Mouse (Mus musculus) gastrocnemius, adult 18-20 months (tissue): ENCODE measurements around the gene Cdk16. TPM values are rescaled to one million over a fixed set of nuclear protein-coding genes. Genes with fewer than 3 reads are reported as not detected.
A peak's percentile ranks its signal among the peaks of the same experiment; 100 is the strongest.
"Not testable (repeated sequence)": the region's sequence is repeated elsewhere in the genome, so short reads cannot be mapped to it uniquely, and the experiment has no call there.

Source experiments
- DNase-seq: peaks from one replicate; pipeline ENCODE4 v3.0.0; 2021; ENCODE audit warnings: low spot score
- long read RNA-seq, 2 experiments: library from polyadenylated mRNA; stranded (forward); transcript quantifications; one replicate each; pipeline ENCODE4 v2.0.0; 2021
- total RNA-seq, 2 experiments: library from RNA; stranded (reverse); gene quantifications; 2 replicates each; pipeline ENCODE4 v1.2.3; 2021

Cdk16 gene
- total RNA-seq = 100 to 1,000 TPM; 103 to 117 TPM
- long read RNA-seq, experiment 1, transcript Cdk16-201 (16 exons, 3,120 nt) = major isoform, 136 of 166 reads
- long read RNA-seq, experiment 1, partial matches to known transcripts = 17 of 166 reads
- long read RNA-seq, experiment 1, other reads (novel, unspliced or antisense) = 13 of 166 reads
- long read RNA-seq, experiment 2, transcript Cdk16-201 (16 exons, 3,120 nt) = major isoform, 148 of 175 reads
- long read RNA-seq, experiment 2, partial matches to known transcripts = 14 of 175 reads
- long read RNA-seq, experiment 2, other reads (novel, unspliced or antisense) = 13 of 175 reads

DNA sequence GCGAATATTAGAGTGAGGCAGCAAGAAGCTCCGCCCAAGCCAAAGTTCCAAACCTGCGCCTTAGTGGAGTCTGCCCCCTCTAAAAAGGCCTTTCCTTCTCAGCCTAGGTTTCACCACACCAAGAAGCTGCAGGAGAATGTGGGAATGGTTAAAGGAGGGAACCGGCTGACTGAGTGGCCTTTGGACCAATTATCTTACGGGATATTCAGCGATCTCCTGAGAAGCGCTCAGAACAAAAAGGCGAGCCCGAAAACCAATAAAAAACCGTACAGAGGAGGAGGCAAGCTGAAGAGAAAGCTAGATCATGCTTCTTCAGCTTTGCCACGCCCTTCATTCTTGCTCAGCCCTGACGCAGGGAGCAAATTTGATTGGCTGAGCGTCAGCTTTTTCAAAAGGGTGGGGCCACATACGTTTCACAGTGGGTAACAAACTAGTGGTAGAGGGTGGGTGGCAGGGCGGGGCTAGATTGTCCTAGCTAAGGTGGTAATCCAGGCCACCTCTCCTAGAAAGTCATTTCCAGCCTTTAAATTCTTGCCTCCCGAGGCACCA lies at the start of gene Cdk16:
Cdk16 (plus strand) TSS at position 436 of the 549 bp plus-strand sequence.
- peak; percentile 90 for DNase-seq

- DNase-seq = no peak
Measured at GRCm38 (mm10) chrX:20638141-20638540, 49.6 kb upstream of the Cdk16 start.

GRCm38 (mm10) chrX:20644780-20645179 lies 43.0 kb upstream of the Cdk16 start:
- no peak for DNase-seq

GRCm38 (mm10) chrX:20657593-20657992 lies 30.2 kb upstream of the Cdk16 start:
- DNase-seq = no peak

- DNase-seq = peak; percentile 71
Measured at GRCm38 (mm10) chrX:20658026-20658652, 29.6 kb upstream of the Cdk16 start, which contains the start of gene Uba1. Gene Uba1 (plus strand): TSS chrX:20658326.

DNA sequence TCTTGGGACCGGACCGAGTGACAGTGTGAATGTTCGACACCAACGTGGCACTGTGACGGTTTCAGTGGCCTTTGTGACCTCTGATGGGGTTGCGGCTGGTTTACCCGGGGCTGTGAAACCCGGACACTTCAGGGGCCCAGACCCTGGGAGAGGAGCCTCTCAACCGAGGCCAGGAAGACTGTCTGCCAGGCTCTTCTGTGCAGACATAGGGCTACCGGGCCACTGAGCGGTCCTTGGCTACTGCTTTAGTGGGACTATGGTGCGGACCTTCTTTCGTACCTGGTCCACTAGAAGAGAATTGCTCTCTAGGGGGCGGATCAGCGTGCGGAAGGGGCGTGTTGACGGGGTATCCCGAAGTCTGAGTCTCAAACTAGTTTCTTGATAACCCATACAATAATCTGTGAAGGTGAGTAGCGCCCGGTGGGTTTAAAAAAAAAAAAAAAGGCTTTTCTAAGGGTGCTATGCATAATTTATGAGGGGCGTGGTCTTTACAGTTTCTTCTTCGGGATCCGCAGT lies 28.8 kb upstream of the Cdk16 start:
- no peak for DNase-seq

DNA sequence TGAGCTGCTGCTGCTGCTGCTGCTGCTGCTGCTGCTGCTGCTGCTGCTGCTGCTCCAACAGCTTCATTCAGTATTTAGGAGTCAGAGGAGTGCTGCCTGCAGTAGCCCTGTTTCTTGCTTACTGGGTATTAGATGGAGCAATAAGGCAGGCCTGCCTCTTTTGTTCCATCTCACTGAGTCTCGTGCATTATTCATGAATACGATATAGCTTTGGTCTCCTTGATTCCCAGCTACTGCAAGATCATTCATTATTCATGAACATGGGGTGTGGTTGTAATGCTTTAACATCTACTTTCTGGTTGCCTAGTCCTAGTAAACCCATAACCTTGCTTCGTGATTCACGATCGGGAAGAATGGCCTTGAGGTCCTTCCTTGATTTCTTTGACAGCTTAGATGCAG lies 25.4 kb upstream of the Cdk16 start:
- DNase-seq = no peak

DNA sequence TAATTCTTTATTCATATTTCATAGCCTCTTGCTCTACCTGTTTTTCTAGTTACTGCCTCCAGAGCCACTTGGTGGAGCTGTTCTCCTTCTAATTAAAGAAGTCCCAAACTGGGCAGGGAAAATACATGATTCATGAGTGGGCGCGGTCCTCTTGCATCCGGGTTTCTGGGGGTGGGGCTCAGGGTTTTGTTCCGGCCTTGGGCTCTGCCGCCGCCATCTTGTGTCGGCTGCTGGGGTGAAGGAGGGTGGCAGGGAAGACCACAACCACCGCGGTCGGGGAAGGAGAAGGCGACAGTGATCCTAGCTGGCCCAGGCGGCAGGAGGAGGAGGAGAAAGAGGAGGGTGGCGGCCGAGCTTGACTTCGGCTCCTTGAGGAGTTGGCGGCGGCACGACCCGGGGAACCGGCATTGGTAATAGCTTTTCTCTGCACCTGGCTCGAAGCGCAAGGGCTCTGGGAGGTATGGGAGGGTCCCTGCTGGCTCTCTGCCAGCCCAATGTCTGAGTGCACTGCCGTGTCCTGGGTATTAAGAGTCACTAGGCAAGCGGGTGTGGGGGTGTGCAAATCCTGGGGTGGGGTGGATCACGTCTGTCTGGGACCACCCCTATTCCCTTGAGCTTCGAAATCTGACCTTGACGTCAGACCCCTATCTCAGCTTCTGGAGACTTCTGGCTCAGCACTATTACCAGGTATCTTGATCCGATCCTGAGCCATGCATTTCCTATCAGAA lies 24.9 kb upstream of the Cdk16 start:
- DNase-seq = peak; percentile 88

DNA sequence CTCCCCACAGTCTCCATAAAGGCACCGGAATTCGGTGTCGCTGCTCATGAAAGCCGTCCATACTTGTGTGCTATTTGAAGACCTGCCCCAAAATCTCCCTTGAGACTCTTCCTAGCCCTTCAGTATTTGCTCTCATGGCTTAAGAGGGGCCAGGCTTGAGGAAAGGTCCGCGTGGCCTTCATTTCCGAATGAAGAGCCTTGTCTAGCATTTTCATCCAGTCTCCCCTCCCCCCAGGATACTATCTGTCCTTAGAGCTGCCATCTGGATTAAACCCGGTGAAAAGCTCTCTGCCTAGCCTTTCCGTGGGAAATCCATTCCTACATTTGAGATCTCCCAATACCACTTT lies 24.3 kb upstream of the Cdk16 start:
- no peak for DNase-seq

- peak; percentile 73 for DNase-seq
Measured at GRCm38 (mm10) chrX:20688068-20688547, 354 bp downstream of the Cdk16 start.

DNA sequence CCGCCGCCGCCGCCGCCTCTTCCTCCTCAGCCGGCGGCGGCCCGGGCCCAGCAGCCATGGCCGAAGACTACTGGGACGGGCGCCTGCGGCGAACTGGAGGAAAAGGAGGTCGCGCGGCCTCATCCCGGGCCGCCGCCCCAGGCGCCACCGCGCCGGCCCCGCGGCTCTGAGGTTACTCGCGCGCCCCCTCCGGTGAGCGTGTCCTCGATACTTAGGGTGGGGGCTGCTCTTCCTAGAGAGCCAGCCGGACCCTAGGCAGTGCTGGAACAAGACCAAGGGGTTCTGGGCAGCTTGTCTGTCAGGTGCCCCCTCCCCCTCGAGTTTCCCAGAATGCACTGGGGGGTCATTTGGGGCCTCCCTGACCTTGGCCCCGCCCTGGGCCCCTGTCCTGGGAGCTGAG lies 861 bp downstream of the Cdk16 start:
- DNase-seq = peak; percentile 47

DNA sequence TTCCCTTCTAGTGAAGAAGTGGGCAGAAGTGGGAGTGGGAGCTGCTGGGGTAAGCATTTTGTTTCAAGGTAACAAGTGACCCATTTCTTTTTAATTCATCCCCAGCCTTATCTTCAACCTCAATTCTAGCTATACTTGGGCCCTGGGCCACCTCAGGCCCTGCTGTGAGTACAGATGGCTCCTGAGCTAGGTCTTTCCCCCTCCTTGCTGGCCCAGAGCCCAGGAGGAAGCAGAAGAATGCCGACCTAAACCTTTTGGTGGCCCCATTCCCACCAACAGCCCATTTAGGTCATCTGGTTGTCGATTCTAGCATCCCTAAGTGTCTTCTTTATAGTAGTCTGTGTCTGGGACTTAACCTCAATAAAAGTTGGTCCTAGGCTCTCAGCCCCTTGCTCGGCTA lies 3.8 kb downstream of the Cdk16 start:
- no peak for DNase-seq

GRCm38 (mm10) chrX:20692616-20693015 lies 4.9 kb downstream of the Cdk16 start:
- DNase-seq = no peak

GRCm38 (mm10) chrX:20695842-20696241 lies 8.1 kb downstream of the Cdk16 start:
- DNase-seq = no peak

DNA sequence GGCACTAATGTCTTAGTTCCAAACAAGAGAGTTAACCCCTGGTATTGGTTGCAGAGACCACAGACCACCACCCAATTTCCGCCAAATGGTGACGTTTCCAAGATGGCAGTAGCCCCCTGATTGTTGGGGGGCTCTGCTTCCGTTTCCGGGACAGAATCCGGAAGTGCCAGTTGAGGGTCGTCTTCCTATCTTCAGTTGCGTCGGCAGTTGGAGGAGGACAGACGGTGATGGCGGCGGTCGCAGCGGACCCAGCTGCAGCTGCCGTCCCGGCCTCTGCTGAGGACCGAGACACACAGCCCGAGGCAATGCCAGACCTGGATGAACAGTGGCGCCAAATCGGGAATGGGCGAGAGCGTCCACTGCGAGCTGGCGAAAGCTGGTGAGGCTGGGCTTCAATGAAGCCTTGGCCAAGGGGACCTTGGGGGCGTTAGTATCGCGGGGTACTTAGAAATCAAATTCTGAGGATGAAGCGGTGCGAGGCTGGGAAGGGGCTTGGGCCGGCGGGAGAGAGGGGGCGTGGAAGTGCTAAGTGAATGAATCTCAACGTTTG lies 16.1 kb downstream of the Cdk16 start, which contains the start of gene Usp11:
Usp11 (plus strand) TSS at position 166 of the 550 bp plus-strand sequence.
- DNase-seq = no peak

- peak; percentile 62 for DNase-seq
Measured at GRCm38 (mm10) chrX:20704295-20705082, 16.7 kb downstream of the Cdk16 start.

GRCm38 (mm10) chrX:20705083-20705402 lies 17.3 kb downstream of the Cdk16 start:
- DNase-seq = no peak

DNA sequence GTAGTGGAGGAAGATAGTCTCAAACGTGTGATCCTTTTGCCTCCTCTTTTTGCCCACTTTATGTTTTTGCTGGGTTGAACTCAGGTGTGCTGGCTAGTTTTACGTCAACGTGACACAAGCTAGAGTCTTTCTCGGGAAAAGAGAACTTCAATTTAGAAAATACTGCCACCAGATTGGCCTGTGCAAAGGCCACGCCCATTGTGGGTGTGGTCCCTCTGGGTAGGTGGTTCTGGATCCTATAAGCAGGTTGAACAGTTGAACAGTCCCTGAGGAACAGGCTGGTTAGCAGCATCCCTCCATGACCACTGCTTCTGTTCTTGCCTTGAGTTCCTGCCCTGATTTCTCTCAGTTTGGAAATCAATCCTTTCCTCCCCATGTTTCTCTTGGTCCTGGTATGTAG lies 40.9 kb downstream of the Cdk16 start:
- DNase-seq = no peak

DNA sequence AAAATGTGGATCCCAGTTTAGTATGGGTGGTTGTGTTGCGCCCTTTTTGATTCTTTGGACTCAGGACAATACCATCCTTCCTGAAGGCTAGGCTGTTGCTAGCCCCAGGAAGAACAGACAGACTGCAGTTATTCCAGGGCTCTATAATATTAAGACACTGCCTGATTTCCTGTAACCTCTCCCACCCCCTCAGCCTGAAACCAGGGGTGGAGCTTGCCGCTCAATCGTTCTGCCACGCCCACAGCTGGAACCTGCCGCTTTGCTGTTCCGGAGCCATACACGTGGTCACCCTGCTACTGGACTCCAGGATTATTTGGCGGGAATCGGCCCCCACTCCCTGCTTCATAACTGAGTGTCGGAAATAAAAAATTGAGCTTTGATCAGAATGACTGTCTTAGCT lies 42.3 kb downstream of the Cdk16 start:
- not testable (repeated sequence) for DNase-seq

- no peak for DNase-seq
Measured at GRCm38 (mm10) chrX:20736479-20736878, 48.7 kb downstream of the Cdk16 start.

GRCm38 (mm10) chrX:20748829-20749228 lies 61.1 kb downstream of the Cdk16 start:
- DNase-seq = no peak
